In genomic region chr4:101875687-101876086, GRCm38 (mm10) we compare ENCODE assay signal across 13 mouse cellular contexts. TPM values are rescaled to one million over a fixed set of nuclear protein-coding genes. Genes with fewer than 3 reads are reported as not detected.
"Had no signal": no experiment of that assay in that cellular context is flagged by ENCODE, and none has a peak within 500 bp of the region (broad histone marks: within the 10 kb centered on the region; RNA-seq: fewer than 3 reads in every experiment).

No protein-coding gene starts in this region.

RNA-seq across cellular contexts. Expression of gene C130073F10Rik, which starts 17.9 kb away (rescaled TPM):
- polyA plus RNA-seq: neural tube, embryonic 13.5 days; neural tube, embryonic 14.5 days; neural tube, embryonic 15.5 days; small intestine, adult 2 months; spleen, adult 2 months; stomach, embryonic 14.5 days; stomach, embryonic 15.5 days; stomach, embryonic 16.5 days; stomach, postnatal 0 days; testis, adult 2 months; thymus, adult 2 months; thymus, postnatal 0 days; urinary bladder, adult 2 months had no signal

RNA-seq across cellular contexts. Expression of gene B020004J07Rik, which starts 31.9 kb away (rescaled TPM):
- polyA plus RNA-seq: neural tube, embryonic 13.5 days; neural tube, embryonic 14.5 days; neural tube, embryonic 15.5 days; small intestine, adult 2 months; spleen, adult 2 months; stomach, embryonic 14.5 days; stomach, embryonic 15.5 days; stomach, embryonic 16.5 days; stomach, postnatal 0 days; testis, adult 2 months; thymus, adult 2 months; thymus, postnatal 0 days; urinary bladder, adult 2 months had no signal

RNA-seq across cellular contexts. Expression of gene Gm12800, which starts 33.2 kb away (rescaled TPM):
- polyA plus RNA-seq: neural tube, embryonic 13.5 days; neural tube, embryonic 14.5 days; neural tube, embryonic 15.5 days; small intestine, adult 2 months; spleen, adult 2 months; stomach, embryonic 14.5 days; stomach, embryonic 15.5 days; stomach, embryonic 16.5 days; stomach, postnatal 0 days; testis, adult 2 months; thymus, adult 2 months; thymus, postnatal 0 days; urinary bladder, adult 2 months had no signal
